Mouse (Mus musculus) C2C12 (cell line): ENCODE measurements around the gene Etv5.

ENCODE experiments used
- CEBPB ChIP-seq: IDR thresholded peaks from one replicate; pipeline ENCODE4 v1.6.1; 2011; ENCODE audit warnings: low read depth, mild to moderate bottlenecking, control low read depth, moderate library complexity
- CTCF ChIP-seq: IDR thresholded peaks from one replicate; pipeline ENCODE4 v1.5.1; 2011; ENCODE audit not compliant: control insufficient read depth, insufficient read depth, insufficient read length
- FOSL1 ChIP-seq: IDR thresholded peaks from one replicate; pipeline ENCODE4 v1.8.0; 2011; ENCODE audit warnings: mild to moderate bottlenecking, low read length; ENCODE audit not compliant: poor library complexity, insufficient read depth, severe bottlenecking
- MAX ChIP-seq: IDR thresholded peaks from one replicate; pipeline ENCODE4 v1.6.1; 2011; ENCODE audit warnings: mild to moderate bottlenecking, control low read depth
- MYOD1 ChIP-seq: IDR thresholded peaks from one replicate; pipeline ENCODE4 v1.6.1; 2011; ENCODE audit warnings: low read depth; ENCODE audit not compliant: control insufficient read depth, insufficient read length
- MYOG ChIP-seq: IDR thresholded peaks from one replicate; pipeline ENCODE4 v1.6.1; 2011; ENCODE audit not compliant: control insufficient read depth, insufficient read length; ENCODE audit errors: extremely low read depth
- USF1 ChIP-seq: IDR thresholded peaks from one replicate; pipeline ENCODE4 v1.6.1; 2011; ENCODE audit warnings: low read depth, mild to moderate bottlenecking, control low read depth, moderate library complexity

- TF ChIP-seq FOSL1: no peak
- no peak for TF ChIP-seq CTCF
- TF ChIP-seq MYOD1: no peak
- TF ChIP-seq MAX: no peak
- no peak for TF ChIP-seq USF1
- TF ChIP-seq CEBPB: no peak
- no peak for TF ChIP-seq MYOG
Measured at GRCm38 (mm10) chr16:22466381-22466780, 26.9 kb upstream of the Etv5 start.
